Mouse (Mus musculus) hindbrain, postnatal 0 days (tissue): ENCODE measurements around the gene Oprm1. TPM values are rescaled to one million over a fixed set of nuclear protein-coding genes. Genes with fewer than 3 reads are reported as not detected.

Experiments used
- ATAC-seq: fragments of 200-750 bp; cut with Nextera tagmentation; 2 replicates; pipeline ENCODE4 v1.8.0; 2017; ENCODE audit warnings: mild to moderate bottlenecking, moderate TSS enrichment, moderate library complexity
- DNase-seq: peaks from one replicate; pipeline ENCODE4 v3.0.0-alpha.2; 2015; ENCODE audit warnings: low spot score
- H3K27ac ChIP-seq: fragments of 300-500 bp; sonication (generic); 2 replicates; pipeline ENCODE4 v1.5.1; 2014; ENCODE audit warnings: mild to moderate bottlenecking
- H3K27me3 ChIP-seq: fragments of 300-500 bp; sonication (generic); 2 replicates; pipeline ENCODE4 v1.6.1; 2014; ENCODE audit warnings: low read length, mixed read lengths; ENCODE audit not compliant: insufficient read depth
- H3K36me3 ChIP-seq: fragments of 300-500 bp; sonication (generic); 2 replicates; pipeline ENCODE4 v1.6.1; 2014; ENCODE audit warnings: low read length, mixed read lengths; ENCODE audit not compliant: insufficient read depth
- H3K4me1 ChIP-seq: fragments of 300-500 bp; sonication (generic); 2 replicates; pipeline ENCODE4 v1.6.1; 2014; ENCODE audit warnings: antibody characterized with exemption, low read length, mixed read lengths; ENCODE audit not compliant: insufficient read depth
- H3K4me2 ChIP-seq: fragments of 300-500 bp; sonication (generic); 2 replicates; pipeline ENCODE4 v1.6.1; 2014; ENCODE audit warnings: low read depth, mild to moderate bottlenecking, low read length, moderate library complexity, mixed read lengths
- H3K4me3 ChIP-seq: fragments of 300-500 bp; sonication (generic); 2 replicates; pipeline ENCODE4 v1.5.1; 2014; ENCODE audit warnings: low read length
- H3K9ac ChIP-seq: fragments of 300-500 bp; sonication (generic); replicated peaks from 2 replicates; pipeline ENCODE4 v1.6.1; 2014; ENCODE audit warnings: mild to moderate bottlenecking, low read length, moderate library complexity, mixed read lengths
- H3K9me3 ChIP-seq: fragments of 300-500 bp; sonication (generic); 2 replicates; pipeline ENCODE4 v1.6.1; 2016; ENCODE audit warnings: low read length, mixed read lengths
- CTCF ChIP-seq: IDR thresholded peaks from 2 replicates; pipeline ENCODE4 v1.5.1; 2016; ENCODE audit warnings: antibody characterized with exemption, control low read depth, low read depth
- WGBS: fragments of 180-500 bp; shearing (Covaris S2); extraction: QIAGEN DNeasy Blood & Tissue Kit; methylation state at CpG from one replicate; pipeline ENCODE4 v1.1.7; 2014; 5-methylcytosine and 5-hydroxymethylcytosine counted together
- polyA plus RNA-seq: library from polyadenylated mRNA; unstranded; fragments of >200 nt; fragmentation: Nextera tagmentation; extraction: Ambion mirVana; gene quantifications from 2 replicates; pipeline ENCODE4 v1.2.1, GENCODE M21; 2015
- total RNA-seq: library from RNA; depleted of rRNA; stranded (reverse); fragments of >200 nt; gene quantifications from 2 replicates; pipeline ENCODE4 v1.2.3, GENCODE M21; 2014

Gene Oprm1
- total and polyA plus RNA-seq, 2 experiments from 2014 or later: 2.1 to 12.4 TPM

- 6% methylated on average over 6 of the region's 6 CpGs for WGBS
- TF ChIP-seq CTCF: no peak
- peak; percentile 81 for ATAC-seq
Observed at GRCm38 (mm10) chr10:6916545-6917257, 158.4 kb downstream of the Oprm1 start.

GRCm38 (mm10) chr10:6926724-6927123 lies 168.4 kb downstream of the Oprm1 start:
- ATAC-seq (no peak), DNase-seq (no peak)
- no peaks in the 10 kb centered on the region for H3K4me1 ChIP-seq
- no peaks in the 10 kb centered on the region for H3K27me3 ChIP-seq
- no peak overlapping the region for H3K4me3 ChIP-seq
- 86% methylated on average over 2 of the region's 2 CpGs for WGBS
- H3K27ac ChIP-seq: no peak overlapping the region
- no peaks in the 10 kb centered on the region for H3K36me3 ChIP-seq
- H3K4me2 ChIP-seq: no peak overlapping the region
- H3K9me3 ChIP-seq: no peaks in the 10 kb centered on the region
- H3K9ac ChIP-seq: no peak overlapping the region
- no peak for TF ChIP-seq CTCF

More at GRCm38 (mm10) chr10:6916545-6917257, 158.4 kb downstream of the Oprm1 start:
- H3K4me1 ChIP-seq: peaks cover 6% of the 10 kb centered on the region; the same call in 1 of the 2 replicates
- DNase-seq: peak; percentile 89
- H3K9me3 ChIP-seq: no peaks in the 10 kb centered on the region
- H3K9ac ChIP-seq: no peak overlapping the region
- no peaks in the 10 kb centered on the region for H3K36me3 ChIP-seq
- no peak overlapping the region for H3K4me3 ChIP-seq
- peak overlapping the region; percentile 35 for H3K4me2 ChIP-seq
- H3K27ac ChIP-seq: peak overlapping the region; percentile 64
- no peaks in the 10 kb centered on the region for H3K27me3 ChIP-seq

GRCm38 (mm10) chr10:6927600-6928223 lies 169.4 kb downstream of the Oprm1 start:
- no peak for DNase-seq
- ATAC-seq: no peak

GRCm38 (mm10) chr10:6928905-6929304 lies 170.6 kb downstream of the Oprm1 start:
- no peak overlapping the region for H3K27ac ChIP-seq
- TF ChIP-seq CTCF: no peak
- DNase-seq: no peak
- no peaks in the 10 kb centered on the region for H3K9me3 ChIP-seq
- no peak for ATAC-seq
- no peaks in the 10 kb centered on the region for H3K4me1 ChIP-seq
- 38% methylated on average over 1 of the region's 1 CpGs for WGBS
- no peak overlapping the region for H3K4me2 ChIP-seq
- H3K4me3 ChIP-seq: no peak overlapping the region
- H3K9ac ChIP-seq: no peak overlapping the region
- H3K36me3 ChIP-seq: no peaks in the 10 kb centered on the region
- H3K27me3 ChIP-seq: no peaks in the 10 kb centered on the region

More at GRCm38 (mm10) chr10:6927600-6928223, 169.4 kb downstream of the Oprm1 start:
- H3K9ac ChIP-seq: no peak overlapping the region
- H3K27ac ChIP-seq: no peak overlapping the region
- no peaks in the 10 kb centered on the region for H3K27me3 ChIP-seq
- no peak overlapping the region for H3K4me3 ChIP-seq
- 86% methylated on average over 4 of the region's 4 CpGs for WGBS
- TF ChIP-seq CTCF: no peak
- no peaks in the 10 kb centered on the region for H3K36me3 ChIP-seq
- H3K9me3 ChIP-seq: no peaks in the 10 kb centered on the region
- H3K4me1 ChIP-seq: no peaks in the 10 kb centered on the region
- H3K4me2 ChIP-seq: no peak overlapping the region

GRCm38 (mm10) chr10:6930398-6930797 lies 172.1 kb downstream of the Oprm1 start:
- H3K27ac ChIP-seq: no peak overlapping the region
- no peak overlapping the region for H3K4me2 ChIP-seq
- H3K36me3 ChIP-seq: no peaks in the 10 kb centered on the region
- DNase-seq (no peak), ATAC-seq (no peak)
- no peaks in the 10 kb centered on the region for H3K27me3 ChIP-seq
- WGBS: 100% methylated on average over 1 of the region's 1 CpGs
- no peak overlapping the region for H3K4me3 ChIP-seq
- no peaks in the 10 kb centered on the region for H3K9me3 ChIP-seq
- TF ChIP-seq CTCF: no peak
- H3K4me1 ChIP-seq: no peaks in the 10 kb centered on the region
- no peak overlapping the region for H3K9ac ChIP-seq

- TF ChIP-seq CTCF: no peak
- no peak for DNase-seq
- Histone ChIP-seq H3K27ac (no peak overlapping the region), H3K4me1 (no peaks in the 10 kb centered on the region), H3K4me2 (no peak overlapping the region), H3K36me3 (no peaks in the 10 kb centered on the region), H3K9ac (no peak overlapping the region), H3K4me3 (no peak overlapping the region), H3K27me3 (no peaks in the 10 kb centered on the region), H3K9me3 (no peaks in the 10 kb centered on the region)
- no peak for ATAC-seq
- 62% methylated on average over 2 of the region's 2 CpGs for WGBS
Observed at GRCm38 (mm10) chr10:6930889-6931288, 172.6 kb downstream of the Oprm1 start.

- no peaks in the 10 kb centered on the region for H3K36me3 ChIP-seq
Observed at GRCm38 (mm10) chr10:6934776-6935175, 176.5 kb downstream of the Oprm1 start.

More at GRCm38 (mm10) chr10:6934776-6935175, 176.5 kb downstream of the Oprm1 start:
- Histone ChIP-seq H3K27me3 (no peaks in the 10 kb centered on the region), H3K4me1 (no peaks in the 10 kb centered on the region), H3K4me2 (no peak overlapping the region), H3K27ac (no peak overlapping the region), H3K9me3 (no peaks in the 10 kb centered on the region), H3K9ac (no peak overlapping the region), H3K4me3 (no peak overlapping the region)
- DNase-seq (peak; percentile 23), ATAC-seq (no peak)
- WGBS: 49% methylated on average over 3 of the region's 3 CpGs
- TF ChIP-seq CTCF: no peak
